Mouse (Mus musculus): ENCODE measurements around the gene Polr2a. TPM values are rescaled to one million over a fixed set of nuclear protein-coding genes. Genes with fewer than 3 reads are reported as not detected.
A peak's percentile ranks its signal among the peaks of the same experiment; 100 is the strongest.

Polr2a gene
- polyA plus RNA-seq, 1 experiment = 23.2 TPM

DNA sequence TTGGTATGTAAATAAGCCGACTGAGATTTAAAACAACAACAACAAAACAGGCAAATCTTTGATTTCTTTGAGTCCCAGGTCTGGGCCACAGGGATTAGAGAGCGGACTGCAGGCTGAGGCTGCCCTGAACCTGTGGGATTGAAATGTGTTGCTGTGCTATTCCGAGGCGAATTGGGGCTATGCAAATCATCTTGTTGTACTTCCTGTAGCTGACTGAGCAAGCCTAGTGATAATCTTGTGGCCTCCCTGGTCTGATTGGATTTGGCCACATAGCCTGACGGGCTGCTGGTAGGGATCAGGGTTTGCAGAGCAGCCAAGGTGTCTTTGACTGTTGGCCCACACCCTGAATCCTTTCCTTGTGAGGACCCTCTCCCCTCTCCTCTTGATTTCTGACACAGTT, 16.5 kb upstream of the Polr2a start:
- no peak overlapping the region for H3K27ac ChIP-seq (ENCODE audit: insufficient read depth, low read length)
- TF ChIP-seq CTCF (IDR thresholded peaks at IDR 0.05; ENCODE audit: extremely low read depth, insufficient read depth, low read length) = no peak
- TF ChIP-seq POLR2A (IDR thresholded peaks at IDR 0.05; ENCODE audit: extremely low read depth, insufficient read depth, low read length) = no peak
- H3K4me1 ChIP-seq (ENCODE audit: control insufficient read depth, insufficient read depth, low read length) = no peaks in the 10 kb centered on the region
- no peak overlapping the region for H3K4me3 ChIP-seq (ENCODE audit: insufficient read depth, low read length)

DNA sequence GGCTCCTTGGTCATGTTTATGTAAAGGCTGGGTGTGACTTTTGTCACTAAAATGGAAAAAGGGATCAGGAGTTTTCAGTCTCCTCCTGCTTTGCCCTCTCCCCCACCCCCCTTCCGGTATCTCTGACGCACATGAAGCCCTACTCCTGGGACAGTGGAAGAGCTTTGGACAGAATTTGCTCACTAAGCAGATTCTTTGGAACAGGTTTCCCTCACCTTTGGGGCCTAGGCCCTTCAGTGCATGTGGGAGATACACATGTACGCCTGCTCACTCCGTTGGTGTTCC, 9.1 kb upstream of the Polr2a start:
- peaks cover 15% of the 10 kb centered on the region for H3K4me1 ChIP-seq (ENCODE audit: control insufficient read depth, insufficient read depth, low read length)
- TF ChIP-seq POLR2A (IDR thresholded peaks at IDR 0.05; ENCODE audit: extremely low read depth, insufficient read depth, low read length) (no peak), CTCF (IDR thresholded peaks at IDR 0.05; ENCODE audit: extremely low read depth, insufficient read depth, low read length) (no peak)
- peak overlapping the region; percentile 99 for H3K4me3 ChIP-seq (ENCODE audit: insufficient read depth, low read length)
- H3K27ac ChIP-seq (ENCODE audit: insufficient read depth, low read length) = no peak overlapping the region

DNA sequence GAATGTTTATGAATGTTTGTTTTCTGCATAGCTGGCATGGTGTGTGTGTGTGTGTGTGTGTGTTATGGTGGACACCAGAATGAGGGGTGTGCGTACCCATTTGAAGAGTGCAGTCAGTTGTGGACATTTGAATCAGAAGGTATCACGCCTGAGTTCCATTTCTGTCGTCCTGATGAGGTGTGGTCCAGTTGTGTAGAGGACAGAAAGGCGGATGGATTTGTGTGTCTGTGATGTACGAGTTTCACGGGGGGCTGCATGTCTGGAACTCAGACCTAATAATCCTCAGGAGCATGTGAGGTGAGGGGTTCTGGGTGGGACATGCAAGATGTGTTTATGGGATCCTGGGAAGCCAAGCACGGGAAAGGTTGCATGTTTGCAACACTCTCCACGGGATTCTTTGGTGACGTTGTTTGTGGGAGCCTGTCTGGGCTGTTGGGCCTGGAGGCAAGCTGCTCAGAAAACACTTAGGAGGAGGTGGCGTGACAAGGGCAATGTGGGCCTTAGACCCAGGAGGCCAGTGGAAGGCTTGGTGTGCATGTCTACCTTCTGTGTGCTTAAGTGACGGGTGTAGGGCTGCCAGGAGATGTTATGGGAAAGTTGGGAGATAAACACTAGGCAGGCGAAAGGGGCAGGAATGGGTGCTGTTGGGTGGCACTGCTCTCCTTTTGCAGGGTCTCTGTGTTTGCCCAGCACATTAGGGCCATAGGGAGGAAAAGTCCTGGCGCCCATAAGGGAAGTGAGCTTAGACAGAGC, 8.6 kb upstream of the Polr2a start:
- TF ChIP-seq CTCF (IDR thresholded peaks at IDR 0.05; ENCODE audit: extremely low read depth, insufficient read depth, low read length) (no peak), POLR2A (IDR thresholded peaks at IDR 0.05; ENCODE audit: extremely low read depth, insufficient read depth, low read length) (no peak)
- peak overlapping the region; percentile 100 for H3K27ac ChIP-seq (ENCODE audit: insufficient read depth, low read length)
- peak overlapping the region; percentile 99 for H3K4me3 ChIP-seq (ENCODE audit: insufficient read depth, low read length)
- peaks cover 15% of the 10 kb centered on the region for H3K4me1 ChIP-seq (ENCODE audit: control insufficient read depth, insufficient read depth, low read length)

DNA sequence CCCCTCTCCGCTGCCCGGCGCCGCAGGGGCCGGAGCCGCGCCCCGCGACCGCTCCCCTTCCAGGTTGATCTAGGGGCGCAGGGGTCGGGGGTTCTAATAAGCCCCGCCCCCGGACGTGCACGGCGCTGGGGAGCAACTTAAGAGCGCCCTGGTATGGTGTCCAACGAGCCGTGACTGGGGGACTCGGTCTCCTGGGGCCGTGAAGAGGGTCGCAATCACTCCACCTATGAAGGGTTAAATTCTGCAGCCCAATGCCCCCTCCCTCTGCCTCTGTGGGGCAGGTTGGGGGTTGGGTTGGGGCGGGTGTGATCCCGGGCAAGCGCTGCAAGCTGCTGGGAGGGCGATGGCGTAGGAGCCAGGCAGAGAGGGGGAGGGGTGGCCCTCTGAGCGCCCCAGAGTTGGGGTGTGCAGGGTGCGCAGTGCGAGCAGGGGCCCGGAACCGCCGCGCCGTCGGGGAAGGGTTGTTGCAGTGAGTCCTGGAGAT, 7.7 kb upstream of the Polr2a start:
- no peak for TF ChIP-seq POLR2A (IDR thresholded peaks at IDR 0.05; ENCODE audit: extremely low read depth, insufficient read depth, low read length)
- no peak for TF ChIP-seq CTCF (IDR thresholded peaks at IDR 0.05; ENCODE audit: extremely low read depth, insufficient read depth, low read length)
- peak overlapping the region; percentile 99 for H3K4me3 ChIP-seq (ENCODE audit: insufficient read depth, low read length)
- peak overlapping the region; percentile 100 for H3K27ac ChIP-seq (ENCODE audit: insufficient read depth, low read length)
- H3K4me1 ChIP-seq (ENCODE audit: control insufficient read depth, insufficient read depth, low read length) = peaks cover 15% of the 10 kb centered on the region

DNA sequence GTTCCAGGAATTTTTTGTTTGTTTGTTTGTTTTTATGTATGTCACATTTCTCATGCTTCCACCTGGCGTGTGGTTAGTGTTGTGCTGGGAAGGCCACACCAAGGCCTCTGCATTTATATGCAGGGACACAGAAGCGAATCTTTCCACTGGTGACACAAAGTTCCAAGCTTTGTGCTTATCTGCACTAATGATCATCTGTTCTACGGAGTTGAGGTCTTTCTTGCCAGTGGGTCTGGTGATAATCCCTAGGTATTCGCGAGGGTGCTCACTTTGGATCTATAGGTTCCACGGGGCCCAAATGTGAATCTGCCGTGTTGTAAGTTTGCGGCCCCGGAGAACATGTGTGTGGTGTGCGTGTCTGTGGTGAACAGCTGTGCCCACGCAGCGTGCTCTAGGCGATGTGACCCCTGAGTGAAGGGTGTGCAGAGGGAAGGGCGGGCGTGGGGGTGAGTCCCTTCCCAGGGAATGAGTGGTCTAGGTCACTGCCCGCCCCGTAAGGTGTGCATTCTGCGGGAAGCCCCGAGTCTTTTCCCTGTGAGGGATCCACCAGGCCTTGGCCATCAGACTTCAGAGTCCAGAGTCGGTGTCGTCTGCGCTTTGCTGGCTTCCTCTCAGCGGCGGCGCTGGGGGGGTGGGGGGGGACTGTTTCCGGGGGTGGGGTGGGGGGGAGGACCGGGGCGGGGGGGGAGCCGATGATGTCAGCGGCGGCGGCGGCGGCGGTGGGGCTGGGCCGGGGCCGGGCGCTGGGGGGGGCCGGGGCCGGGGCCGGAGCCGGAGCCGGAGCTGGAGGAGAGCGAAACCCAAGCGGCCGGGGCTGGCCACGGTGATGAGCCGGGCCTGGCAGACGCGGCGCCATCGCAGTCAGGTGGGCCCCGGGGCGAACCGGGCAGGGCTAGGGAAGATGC, 7.0 kb upstream of the Polr2a start, which contains the start of gene Zbtb4:
Gene Zbtb4 (plus strand): TSS at position 692 of the 905 bp plus-strand sequence.
- no peak for TF ChIP-seq CTCF (IDR thresholded peaks at IDR 0.05; ENCODE audit: extremely low read depth, insufficient read depth, low read length)
- TF ChIP-seq POLR2A (IDR thresholded peaks at IDR 0.05; ENCODE audit: extremely low read depth, insufficient read depth, low read length) = peak; percentile 35; the same call in 1 of the 2 replicates
- Histone ChIP-seq H3K4me1 (ENCODE audit: control insufficient read depth, insufficient read depth, low read length) (peaks cover 15% of the 10 kb centered on the region), H3K27ac (ENCODE audit: insufficient read depth, low read length) (peak within 1 kb of the TSS; percentile 100), H3K4me3 (ENCODE audit: insufficient read depth, low read length) (peak within 1 kb of the TSS; percentile 99)

DNA sequence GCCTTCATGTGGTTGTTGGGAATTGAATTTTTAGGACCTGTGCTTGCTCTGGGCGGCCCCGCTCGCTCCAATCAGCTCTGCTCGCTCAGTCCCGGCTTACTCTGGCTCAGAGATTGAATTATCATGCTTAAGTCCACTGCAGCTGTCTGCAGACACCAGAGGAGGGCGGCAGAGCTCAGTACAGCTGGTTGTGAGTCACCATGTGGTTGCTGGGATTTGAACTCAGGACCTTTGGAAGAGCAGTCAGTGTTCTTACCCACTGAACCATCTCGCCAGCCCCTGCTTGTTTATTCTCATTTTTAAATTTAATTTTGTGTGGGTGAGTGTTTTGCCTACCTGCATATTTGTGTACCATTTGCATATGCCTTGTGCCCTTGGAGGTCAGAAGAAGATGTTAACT, 5.1 kb upstream of the Polr2a start:
- Histone ChIP-seq H3K4me1 (ENCODE audit: control insufficient read depth, insufficient read depth, low read length) (peaks cover 11% of the 10 kb centered on the region), H3K4me3 (ENCODE audit: insufficient read depth, low read length) (no peak overlapping the region), H3K27ac (ENCODE audit: insufficient read depth, low read length) (no peak overlapping the region)
- TF ChIP-seq CTCF (IDR thresholded peaks at IDR 0.05; ENCODE audit: extremely low read depth, insufficient read depth, low read length) (peak; percentile 19; the same call in 1 of the 2 replicates), POLR2A (IDR thresholded peaks at IDR 0.05; ENCODE audit: extremely low read depth, insufficient read depth, low read length) (no peak)

DNA sequence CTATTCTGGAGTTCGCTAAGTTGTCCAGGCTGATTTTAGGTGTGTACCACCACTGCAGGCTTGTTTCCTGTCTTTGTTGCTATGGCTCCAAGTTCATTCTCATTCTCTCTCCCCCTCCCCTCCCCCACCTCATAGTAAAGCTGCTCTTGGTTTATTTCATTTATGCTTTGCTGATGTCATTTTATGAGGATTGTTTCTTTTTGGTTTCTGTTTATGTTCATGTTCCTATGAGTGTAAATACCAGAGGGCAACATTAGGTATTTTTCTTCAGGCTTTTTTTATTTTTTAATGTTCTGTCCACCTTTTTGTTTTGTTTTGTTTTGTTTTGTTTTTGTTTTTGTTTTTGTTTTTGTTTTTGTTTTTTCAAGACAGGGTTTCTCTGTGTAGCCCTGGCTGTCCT, 3.4 kb upstream of the Polr2a start, which contains the start of gene Slc35g3:
Gene Slc35g3 (minus strand): TSS at position 101 of the 400 bp plus-strand sequence.
- Histone ChIP-seq H3K27ac (ENCODE audit: insufficient read depth, low read length) (no peak within 1 kb of the TSS), H3K4me1 (ENCODE audit: control insufficient read depth, insufficient read depth, low read length) (0 out of 2 replicates have a peak, but pooled peaks cover 1% of the 10 kb centered on the region), H3K4me3 (ENCODE audit: insufficient read depth, low read length) (no peak within 1 kb of the TSS)
- TF ChIP-seq CTCF (IDR thresholded peaks at IDR 0.05; ENCODE audit: extremely low read depth, insufficient read depth, low read length) (no peak), POLR2A (IDR thresholded peaks at IDR 0.05; ENCODE audit: extremely low read depth, insufficient read depth, low read length) (no peak)

DNA sequence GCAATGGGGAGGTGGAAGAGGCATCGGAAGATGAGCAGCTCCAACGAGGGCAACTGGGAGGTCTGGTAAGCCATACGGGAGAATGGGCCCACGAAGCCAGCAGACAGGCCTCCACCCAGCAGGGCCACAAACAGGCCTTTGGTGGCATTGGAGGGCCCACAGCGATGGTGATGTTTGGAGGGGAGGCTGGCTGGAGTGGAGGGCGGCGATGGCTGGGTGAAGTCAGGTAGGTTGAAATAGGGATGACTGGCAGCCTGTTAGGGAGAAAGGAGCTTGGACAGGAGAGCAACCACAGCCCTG, 2.4 kb upstream of the Polr2a start:
- Histone ChIP-seq H3K4me1 (ENCODE audit: control insufficient read depth, insufficient read depth, low read length) (0 out of 2 replicates have a peak, but pooled peaks cover 1% of the 10 kb centered on the region), H3K4me3 (ENCODE audit: insufficient read depth, low read length) (no peak overlapping the region), H3K27ac (ENCODE audit: insufficient read depth, low read length) (no peak overlapping the region)
- TF ChIP-seq CTCF (IDR thresholded peaks at IDR 0.05; ENCODE audit: extremely low read depth, insufficient read depth, low read length) (no peak), POLR2A (IDR thresholded peaks at IDR 0.05; ENCODE audit: extremely low read depth, insufficient read depth, low read length) (no peak)

DNA sequence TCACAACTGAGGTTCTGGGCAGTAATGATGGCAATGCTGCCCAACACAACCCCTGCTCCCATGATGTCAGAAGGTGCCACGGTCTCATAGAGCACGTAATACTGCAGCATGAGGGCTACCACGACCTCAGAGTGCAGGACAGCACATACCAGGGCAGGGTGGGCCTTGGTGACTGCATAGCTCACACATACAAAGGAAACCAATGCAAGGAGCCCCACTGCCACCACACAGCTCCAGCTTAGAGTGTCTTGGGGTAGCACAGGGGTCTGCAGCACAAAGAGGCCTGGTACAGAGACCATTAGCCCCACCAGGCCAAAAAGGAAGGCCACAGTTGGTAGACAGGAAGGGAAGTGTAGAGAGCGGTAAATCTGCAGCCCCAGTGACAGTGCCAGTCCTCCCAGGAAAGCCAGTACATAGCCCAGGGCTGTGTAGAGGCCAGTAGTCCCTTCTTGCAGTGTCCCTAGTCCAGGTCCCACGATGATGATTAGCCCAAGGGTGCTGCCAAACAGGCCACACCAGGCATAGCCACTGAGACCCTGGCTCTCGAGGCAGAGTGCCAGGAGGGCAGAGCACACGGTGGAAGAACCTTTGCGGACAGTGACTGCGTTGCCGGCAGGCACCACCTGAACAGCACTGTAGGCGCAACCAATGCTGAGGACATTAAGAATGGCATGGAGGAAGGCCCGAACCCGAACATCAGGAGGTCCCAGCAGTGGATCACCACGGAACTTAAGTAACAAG, 1.9 kb upstream of the Polr2a start:
- H3K4me3 ChIP-seq (ENCODE audit: insufficient read depth, low read length) = no peak overlapping the region
- H3K4me1 ChIP-seq (ENCODE audit: control insufficient read depth, insufficient read depth, low read length) = 0 out of 2 replicates have a peak, but pooled peaks cover 1% of the 10 kb centered on the region
- no peak overlapping the region for H3K27ac ChIP-seq (ENCODE audit: insufficient read depth, low read length)
- no peak for TF ChIP-seq CTCF (IDR thresholded peaks at IDR 0.05; ENCODE audit: extremely low read depth, insufficient read depth, low read length)
- no peak for TF ChIP-seq POLR2A (IDR thresholded peaks at IDR 0.05; ENCODE audit: extremely low read depth, insufficient read depth, low read length)

Data from cortical plate, adult 2 months (tissue).